Mouse (Mus musculus): ENCODE data around the gene Elmod1.

DNA sequence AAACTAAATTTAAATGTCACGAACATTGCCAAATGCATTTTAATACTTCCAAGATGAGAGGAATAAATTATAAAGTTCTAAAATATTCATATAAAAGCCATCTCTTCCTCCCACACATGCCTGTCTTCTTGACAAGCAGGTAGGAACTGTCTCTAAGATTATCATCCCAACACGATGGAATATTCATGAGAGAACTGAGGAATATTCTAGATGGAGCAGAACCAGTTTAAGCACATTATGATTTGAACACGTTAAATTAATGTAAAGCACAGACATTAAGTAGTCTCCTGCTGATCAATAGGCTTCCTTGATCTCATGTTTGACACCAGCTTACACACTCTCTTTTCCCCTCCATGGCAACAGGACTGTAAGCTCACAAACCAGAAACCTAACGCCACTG is 41.7 kb downstream of the Elmod1 start:
- no peak for TF ChIP-seq CTCF (IDR thresholded peaks at IDR 0.05; ENCODE audit: low read depth)
- TF ChIP-seq EP300 (IDR thresholded peaks at IDR 0.05; ENCODE audit: low read depth) = no peak
